Mouse (Mus musculus) frontal cortex, postnatal 25 days (tissue): Measurements from ENCODE around the gene Gpatch2l.

Source experiments
- DNase-seq, 2 experiments: peaks; one replicate each; pipeline ENCODE4 v3.0.0; 2022; ENCODE audit warnings: low spot score in 2 of 2

The Gpatch2l gene

DNA sequence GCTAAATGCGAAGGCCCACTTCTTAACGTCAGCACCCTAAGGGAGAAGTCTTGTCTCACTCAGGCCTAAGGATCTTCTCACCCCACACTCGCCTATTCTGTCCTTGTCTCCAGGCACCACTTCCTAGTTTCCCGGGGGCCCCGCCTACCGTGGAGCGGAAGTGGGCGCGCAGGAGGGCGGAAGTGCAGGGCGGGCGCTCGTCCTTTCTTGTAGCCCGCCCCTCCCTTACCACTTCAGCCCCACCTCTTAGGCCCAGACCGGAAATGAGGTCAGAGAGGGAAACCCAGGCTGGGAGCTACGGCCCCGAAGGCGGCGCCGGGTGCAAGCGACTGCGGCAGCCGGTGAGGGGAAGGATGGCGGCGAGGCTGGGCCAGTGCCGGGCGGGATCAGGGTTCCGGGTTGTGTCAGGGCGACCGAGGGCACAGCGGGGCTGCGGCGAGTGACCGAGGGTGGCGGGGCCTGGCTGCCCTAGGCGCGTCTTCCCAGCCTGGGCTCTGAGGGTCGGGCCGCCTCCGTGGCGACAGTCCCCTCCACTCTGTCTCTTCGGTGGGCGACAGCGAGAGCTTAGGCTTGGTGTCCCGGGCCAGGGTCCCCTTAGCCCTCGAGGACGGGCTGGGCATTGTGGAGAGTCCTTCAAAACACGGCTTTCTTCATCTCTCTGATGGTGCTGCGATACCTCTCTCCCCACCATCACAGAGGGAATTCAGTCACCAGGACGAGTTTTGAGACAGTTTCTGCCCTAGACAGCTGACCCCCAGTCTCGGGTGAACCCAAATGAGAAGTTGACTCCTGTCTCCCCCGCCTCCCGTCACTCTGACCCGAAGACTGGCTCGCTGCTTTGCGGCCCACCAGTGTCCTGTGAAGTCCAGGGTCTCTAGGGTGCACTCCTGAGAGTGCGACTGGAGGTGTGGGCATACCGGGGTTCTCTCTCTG, at the start of gene Gpatch2l:
TSS of gene Gpatch2l (plus strand) at position 255 of the 933 bp plus-strand sequence.
- DNase-seq, result peak; percentile 81 to 82

DNA sequence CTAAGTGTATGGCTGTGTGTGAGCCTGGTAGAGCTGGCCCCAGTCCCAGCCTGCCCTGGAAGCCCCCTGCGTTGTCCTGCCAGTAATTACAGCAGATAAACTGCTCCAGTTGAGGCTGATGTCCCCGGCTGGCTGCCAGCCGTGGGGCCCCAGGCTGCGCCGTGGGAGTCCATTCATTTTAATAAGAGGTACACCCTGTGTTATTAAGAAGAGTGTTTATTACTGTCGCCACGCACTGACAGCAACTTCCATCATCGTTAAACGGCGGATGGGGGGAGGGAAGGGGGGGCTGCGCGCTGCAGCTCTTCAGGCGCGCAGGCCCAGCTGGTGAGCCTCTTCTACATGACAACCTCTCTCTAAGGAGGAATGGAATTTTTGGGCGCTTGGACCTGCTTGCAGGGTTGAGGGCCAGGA, 49.6 kb upstream of the Gpatch2l start:
- DNase-seq, result no peak

DNA sequence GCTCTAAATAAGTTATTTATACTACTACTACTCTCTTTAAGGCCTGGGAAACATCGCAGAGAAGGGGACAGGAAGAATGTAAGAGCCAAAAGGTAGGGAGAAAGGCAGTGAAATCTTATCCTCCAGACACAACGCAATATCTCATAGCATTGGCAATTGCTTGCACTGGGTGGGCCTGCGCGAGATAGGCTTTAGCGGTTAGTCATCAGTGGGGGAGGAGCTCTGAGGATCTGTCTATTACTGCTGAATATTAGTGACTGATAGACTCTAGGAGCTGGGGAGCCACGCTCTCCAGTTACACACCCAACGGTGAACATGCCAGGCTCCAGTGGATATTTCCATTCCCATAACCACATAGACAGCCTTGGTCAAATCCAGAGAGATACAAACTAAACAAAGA, 44.7 kb upstream of the Gpatch2l start:
- DNase-seq, result no peak

DNA sequence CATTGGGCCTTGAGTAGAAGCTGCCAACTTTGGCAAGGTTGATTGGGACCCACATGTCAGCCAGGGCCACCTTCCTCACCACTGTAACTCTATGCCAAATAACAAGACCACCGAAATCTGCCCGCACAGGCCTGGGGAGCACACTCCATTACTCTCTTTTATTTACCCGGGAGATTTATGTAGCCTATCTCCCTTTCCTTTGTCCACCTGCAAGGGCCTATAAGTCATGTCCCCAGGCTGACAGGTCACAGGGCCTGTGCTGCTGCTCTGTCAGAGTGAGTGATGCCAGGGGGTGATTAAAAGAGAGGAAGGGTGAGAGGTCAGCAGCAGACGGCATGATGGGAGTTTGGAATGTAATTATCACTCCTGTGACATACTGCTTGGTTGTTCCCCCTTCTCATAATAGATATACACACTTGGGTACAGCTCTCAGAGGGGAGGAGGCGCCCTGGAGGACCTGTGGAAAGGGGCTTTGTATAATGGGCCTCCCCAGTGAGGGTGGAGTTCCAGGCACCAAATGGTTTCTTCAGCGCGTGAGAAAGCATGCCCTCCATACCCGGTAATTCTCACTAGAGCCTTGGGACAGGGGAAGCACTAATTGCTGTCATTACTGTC, 38.1 kb upstream of the Gpatch2l start:
- DNase-seq, result no peak

DNA sequence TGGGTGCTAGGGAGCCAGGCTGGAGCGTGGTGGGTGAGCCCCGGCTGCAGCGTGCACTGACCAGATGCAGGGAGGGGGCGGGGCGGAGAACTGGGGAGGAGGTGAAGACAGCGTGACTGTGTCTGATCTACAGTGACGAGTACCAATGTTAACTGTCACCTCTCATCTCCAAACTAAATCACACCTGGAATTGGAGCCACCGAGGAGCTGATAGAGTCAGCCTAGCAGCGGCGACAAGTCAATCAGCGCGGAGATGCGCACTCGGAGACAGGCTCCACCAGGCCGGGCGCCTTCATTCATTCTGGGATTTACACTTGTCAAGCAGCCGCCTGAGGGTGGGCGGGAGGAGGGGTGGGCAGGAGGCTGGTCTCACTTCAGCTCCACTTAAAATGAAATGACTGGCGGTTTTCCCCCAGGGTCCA, 30.5 kb upstream of the Gpatch2l start:
- no peak for DNase-seq

DNA sequence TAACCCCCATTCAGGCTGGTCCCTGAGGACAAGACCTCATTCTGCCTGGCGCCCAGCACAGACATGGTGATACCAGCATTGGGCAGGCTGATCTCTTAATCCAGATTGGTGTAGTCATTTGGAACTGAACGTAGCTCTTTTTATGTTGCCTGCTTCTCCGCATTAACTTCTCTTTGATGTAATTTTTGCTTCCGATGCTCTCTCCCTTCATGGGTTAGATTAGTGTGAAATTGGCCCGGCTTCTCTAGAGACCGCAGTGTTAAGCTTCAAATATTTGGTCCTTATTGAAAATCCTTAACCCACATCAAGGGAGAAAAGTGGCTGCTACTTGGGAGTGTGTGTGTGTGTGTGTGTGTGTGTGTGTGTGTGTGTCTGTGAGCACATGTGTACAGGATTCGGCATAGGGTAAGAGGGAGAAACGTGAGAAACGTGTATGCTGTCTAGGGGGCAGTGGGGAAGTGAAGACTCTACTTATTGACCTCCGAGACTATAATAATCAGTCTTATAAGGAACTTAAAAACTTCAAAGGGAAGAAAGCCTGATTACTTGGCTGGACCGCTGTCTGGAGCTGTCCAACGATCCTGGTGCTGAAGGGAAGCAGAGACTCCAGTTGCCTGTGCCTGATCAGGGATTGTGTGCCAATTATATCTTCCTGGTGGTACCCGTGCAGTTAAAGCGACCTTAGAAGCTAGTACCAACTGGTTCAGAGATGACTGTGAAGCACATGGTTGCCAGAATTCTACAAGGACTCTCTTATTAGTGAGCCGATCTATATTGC, 28.8 kb upstream of the Gpatch2l start:
- DNase-seq, result no peak

DNA sequence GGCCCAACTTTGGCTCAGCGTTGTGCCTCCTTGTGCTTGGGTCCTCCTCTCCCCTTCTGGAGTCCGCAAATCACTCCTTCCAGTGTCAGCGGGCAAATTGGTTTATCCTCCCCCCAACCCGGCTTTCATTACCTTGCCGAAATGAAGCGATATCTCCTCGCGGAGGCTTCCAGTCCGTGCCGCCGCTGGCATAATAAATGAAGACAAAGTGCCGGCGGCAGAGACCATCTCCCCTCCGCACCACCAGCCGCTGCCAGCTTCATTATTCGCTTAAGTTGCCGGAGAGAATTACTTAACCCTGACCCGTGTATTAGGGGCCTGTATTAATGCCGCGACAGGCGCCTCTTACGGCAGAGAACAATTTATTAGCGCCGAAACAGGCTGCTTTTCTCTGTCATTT, 27.5 kb upstream of the Gpatch2l start:
- no peak for DNase-seq

DNA sequence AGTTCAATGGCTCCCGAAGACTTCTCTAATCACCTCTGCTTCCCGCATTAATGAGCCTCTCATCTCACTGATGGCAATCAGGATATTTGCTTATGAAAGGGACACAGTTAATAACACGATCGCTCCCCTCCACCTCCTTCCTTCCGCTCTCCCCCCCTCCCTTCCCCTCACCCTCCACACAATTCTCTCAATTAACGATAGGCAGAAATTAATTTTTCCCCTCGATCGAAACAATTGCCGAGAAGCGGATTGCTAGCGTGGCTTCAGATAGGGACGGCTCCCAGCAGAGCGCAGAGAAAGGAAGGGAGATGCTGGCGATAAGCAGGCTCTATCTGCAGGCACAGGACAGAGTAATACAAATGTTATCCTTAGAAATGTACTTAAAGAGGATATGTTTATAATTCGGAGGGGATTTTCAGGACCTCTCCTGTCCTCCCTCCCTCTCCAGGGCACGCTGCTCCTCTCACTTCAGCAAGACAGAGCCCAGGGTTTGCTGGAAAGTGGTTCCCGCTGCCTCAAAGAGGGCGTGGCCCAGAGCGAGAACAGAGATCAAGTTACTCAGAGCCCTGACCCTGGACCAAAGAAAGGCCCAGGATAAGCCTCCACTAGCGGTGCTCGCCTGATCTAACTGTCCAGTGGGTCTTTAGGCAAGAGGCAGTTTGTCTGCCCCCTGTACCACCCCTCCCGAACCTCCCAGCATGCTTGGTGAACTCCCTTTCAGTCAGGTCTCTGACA, 24.8 kb upstream of the Gpatch2l start:
- no peak for DNase-seq

DNA sequence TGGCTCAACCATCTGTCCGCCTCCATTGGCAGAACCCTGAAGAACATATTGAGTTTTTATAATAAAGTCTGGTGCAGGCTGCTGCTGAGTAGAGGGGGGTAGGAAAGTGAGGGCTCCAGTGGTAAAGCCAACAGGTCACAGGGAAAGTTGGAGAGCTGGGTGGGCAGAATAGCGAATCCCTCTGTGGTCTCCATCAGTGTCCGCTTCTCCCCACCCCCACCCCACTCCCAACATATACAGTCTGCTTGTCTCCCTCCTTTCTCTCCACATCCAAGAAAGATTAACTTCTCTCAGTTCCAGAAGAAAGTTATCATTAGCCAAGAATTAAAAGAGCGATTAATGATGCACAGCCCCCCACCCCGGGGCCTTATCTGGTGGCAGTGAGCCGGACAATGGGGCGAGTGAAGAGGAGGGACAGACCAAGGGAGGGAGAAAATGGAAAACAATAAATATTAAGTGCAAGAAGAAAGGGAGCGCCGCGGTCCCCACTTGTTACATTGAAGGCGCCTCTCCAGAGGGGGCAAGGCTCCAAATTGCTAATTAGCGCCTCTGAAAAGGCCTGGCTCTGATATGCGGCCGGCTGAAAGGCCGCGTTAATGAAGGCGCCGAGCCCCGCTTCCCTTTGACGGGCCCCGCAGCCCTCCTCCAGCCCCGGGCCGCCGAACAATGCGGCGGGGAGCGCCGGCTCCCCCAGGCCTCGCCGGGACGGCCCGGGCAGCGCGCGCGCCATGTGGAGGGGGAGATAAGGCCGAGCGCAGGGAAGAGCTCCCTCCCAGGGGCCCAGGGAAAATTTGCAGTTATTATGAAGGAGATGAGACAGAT, 21.2 kb upstream of the Gpatch2l start:
- DNase-seq, result no peak

DNA sequence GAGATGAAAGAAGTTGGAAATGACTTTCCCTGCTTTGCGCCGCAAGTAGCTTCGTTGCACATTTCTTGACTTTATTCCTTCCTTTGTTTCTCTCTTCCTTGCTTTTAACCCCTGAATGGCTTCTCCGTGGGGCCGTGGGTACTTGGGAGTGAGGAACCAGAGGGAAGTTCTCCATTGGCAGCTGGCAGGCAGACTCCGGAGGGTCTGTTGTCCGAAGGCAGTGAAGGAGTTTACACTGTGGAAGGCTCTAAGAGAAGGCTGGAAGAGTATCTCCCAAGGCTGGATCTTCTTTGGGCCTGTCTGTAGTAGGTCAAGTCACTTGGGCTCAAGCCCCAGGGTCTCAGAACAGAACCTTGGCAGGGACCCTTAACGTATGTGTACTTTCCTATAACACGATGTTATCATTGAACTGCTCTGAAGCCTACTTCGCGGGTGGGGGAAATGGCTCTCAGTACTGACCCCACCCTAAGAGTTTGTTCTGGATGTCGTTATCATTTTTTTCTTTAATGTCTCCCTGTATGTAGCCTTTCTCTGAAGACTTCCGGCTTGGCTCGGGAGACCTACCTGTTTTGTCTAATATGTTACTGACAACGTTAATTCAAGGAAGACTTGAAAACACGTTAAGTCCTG, 20.5 kb upstream of the Gpatch2l start:
- DNase-seq, result no peak

DNA sequence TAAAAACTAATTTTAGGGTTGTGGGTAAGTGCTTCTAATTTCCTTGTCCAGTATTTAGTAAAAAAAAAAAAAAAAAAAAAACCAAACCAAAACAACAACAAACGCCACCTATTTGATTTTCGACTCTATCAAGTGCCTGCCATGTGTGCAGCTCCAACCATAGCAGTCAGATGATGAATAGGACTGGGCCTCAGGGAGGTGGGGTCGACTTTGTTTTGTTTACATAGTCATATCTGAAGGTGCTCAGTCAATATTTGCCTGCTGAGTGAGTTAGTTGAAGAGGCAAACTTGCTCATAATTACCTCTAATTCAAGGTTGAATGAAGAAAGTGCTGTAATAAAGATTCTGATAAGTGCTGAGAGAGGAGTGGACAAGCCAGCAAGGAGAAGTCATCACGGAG, 7.4 kb upstream of the Gpatch2l start:
- DNase-seq, result no peak

DNA sequence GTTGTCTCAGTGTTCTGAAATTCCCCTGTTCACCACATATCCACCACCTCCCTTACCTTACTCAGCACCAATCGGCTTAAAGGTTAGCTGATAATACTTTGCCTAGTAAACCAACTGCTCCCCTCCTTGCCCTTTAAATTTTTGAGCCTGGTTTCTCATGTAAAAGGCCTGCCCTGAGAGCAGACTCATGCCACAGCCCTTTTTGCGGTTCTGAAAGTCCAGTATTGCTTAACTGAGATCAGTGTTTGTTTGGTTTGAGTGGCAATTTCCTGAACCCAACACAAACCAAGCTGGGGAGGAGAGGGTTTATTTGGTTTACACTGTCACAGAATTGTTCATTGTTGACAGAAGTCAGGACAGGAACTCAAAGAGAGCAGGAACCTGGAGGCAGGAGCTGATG, 2.9 kb upstream of the Gpatch2l start:
- DNase-seq, result no peak

DNA sequence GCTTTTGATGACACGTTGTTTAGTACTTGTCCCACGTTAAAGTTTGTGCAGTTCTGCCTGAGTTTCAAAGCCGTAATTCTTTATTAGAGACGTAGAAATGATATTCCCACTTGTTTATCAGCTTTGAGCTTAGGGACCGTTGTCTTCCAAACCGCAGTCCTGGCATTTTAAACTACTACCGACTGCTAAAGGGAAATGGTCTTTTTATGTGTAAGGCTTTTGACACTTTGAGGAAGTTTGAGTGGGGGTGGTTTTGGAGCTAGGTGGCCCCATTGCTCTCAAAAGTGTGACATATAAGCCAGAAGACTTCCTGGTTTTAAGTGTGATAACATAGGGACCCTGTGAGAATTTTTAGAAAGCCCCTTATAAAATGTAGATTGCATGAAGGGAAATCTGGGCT, 905 bp downstream of the Gpatch2l start:
- DNase-seq, result no peak

DNA sequence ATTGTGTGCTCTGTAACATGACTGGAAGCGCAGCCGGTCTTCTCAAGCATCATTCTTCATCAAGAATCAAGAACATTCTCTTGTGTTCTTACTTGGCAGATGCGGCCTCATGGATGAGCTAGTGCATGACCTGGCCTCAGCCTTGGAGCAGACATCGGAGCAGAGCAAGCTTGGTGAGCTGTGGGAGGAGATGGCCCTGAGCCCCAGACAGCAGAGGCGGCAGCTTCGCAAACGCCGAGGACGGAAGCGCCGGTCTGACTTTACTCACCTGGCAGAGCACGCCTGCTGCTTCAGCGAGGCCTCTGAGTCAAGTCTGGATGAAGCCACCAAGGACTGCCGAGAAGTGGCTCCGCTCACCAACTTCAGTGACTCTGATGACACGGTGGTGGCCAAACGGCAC, 2.3 kb downstream of the Gpatch2l start:
- no peak for DNase-seq

DNA sequence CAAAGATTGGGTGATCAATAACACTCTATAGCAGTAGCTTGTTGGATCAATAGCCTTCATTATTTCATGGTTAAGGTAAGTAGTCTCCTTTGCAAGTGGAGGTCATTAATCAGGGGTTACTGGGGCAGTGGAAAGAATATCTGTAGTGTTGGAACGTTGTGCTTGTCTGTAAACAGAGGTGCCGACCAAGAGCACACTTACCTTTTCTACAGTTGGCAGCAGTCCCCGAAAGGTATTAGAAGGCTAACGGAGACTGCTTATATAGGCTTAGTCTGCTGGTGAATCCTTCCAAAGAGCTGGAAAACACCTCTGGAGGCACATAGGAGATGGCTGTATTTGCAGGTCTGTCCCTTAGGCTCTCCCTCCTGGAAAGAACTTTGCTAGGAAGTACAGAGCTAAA, 8.5 kb downstream of the Gpatch2l start:
- DNase-seq, result no peak

DNA sequence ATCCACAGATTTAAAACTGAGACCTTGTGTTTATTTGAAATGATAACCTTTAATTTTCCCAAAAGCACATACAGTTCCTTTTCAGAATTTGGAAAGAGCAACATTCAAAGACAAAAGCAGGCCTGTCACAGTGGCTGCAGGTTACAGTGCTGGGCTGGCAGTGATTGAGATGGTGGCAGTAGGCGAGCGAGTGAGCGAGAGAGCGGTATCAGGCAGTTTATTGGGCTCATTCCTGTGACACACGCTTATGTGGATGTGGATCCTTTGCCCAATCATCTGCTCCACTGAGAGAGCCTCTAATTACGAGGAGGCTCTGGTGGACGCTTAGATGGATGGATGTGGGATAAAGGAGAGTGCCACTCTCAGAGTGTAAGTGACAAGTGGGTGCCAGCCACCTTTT, 13.3 kb downstream of the Gpatch2l start:
- no peak for DNase-seq

DNA sequence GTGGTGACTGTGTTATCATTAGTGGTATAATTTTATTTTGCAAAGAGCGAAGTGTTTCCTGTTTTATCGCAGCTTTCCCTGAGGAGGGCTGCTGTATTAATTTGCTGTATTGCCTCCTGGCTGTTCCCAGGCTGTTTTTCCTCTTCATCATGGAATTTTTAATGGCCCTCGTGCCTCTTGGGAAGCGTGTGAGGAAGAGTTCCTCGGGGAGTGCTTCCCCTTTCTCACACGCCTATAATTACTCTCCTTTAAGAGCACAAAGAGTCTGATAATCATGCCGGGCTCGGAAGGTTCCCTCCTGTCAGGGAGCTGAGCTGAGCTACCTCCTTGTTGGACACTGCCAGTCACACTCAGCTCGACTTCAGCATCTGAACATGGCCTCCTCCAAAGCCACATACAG, 30.0 kb downstream of the Gpatch2l start:
- no peak for DNase-seq

DNA sequence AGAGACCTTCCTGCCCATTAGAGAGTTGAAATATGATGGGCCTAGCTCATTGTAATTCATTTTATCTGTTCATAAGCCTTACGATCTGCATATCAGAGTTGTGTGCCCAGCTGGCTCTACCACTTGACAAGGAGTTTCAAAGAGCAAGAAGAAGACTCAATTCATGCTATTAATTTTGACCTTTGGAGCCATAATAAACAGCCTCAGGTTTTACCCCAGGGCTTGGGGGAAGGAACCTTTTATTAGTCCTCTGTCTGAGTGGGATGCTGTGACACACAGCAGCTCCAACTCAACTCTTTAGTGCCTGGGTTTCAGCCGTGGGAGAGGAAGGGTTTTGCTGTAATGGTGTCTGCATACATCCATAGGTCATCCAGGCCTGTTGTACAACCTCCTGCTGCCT, 32.6 kb downstream of the Gpatch2l start:
- DNase-seq, result no peak

DNA sequence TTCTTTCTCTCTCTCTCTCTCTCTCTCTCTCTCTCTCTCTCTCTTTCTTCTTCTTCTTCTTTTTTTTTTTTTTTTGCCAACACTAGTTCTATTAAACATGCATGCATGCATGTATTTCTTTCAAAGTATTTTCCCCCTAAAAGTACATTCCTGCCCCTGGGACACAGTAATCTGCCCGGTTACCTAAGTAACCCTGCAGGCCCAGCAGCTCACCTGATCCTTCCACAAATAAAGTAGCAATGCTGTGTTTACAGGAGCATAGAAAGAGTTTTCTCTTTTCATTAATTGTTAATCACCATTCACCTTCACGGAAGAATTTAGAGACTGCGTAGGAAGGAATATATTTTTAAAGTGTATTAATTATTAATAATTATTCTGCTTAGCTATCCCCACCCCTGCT, 34.1 kb downstream of the Gpatch2l start:
- no peak for DNase-seq

DNA sequence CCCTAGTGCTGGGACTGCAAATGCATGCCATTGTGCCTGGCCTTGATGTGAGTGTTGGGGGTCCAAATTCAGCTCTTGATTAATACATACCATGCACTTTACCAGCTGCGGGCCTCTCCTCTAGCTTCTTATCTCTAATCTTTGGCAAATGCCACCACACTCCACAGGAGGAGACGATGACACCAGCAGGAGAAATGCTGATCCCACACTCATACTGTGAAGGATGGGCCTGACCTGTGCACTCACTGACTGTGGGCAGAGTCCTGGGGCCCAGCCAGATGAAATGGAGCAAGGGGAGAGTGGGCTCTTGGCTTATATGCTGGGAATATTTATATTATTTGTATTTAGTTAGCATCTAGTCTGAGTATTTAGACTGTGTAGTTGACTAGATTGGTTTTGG, 34.8 kb downstream of the Gpatch2l start:
- DNase-seq, result no peak
